In the genomic region with DNA sequence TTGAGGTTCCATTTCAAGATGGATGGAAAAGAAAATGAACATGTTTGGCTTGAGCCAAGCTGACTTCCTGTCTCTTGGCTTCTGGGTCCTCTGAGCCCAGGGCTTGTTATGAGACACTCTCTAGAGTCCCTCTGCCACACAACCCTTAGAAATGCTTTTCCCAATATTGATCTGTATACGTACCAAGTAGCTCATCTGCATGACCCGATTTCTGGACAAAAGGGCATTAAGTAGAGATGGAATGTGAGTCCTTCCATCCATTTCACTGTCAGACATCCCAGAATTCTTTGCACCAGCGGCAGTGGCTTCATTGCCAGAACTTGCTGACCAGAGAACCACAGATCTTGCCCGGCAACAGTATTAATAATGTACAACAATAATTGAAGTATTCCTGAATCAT, we compare ENCODE assay signal across 16 mouse cellular contexts.
"Had no signal": no experiment of that assay in that cellular context is flagged by ENCODE, and none has a peak within 500 bp of the region (broad histone marks: within the 10 kb centered on the region; RNA-seq: fewer than 3 reads in every experiment).

No protein-coding gene starts in this region.

- H3K27ac ChIP-seq: lung, embryonic 15.5 days; macrophage; midbrain, embryonic 12.5 days; neural tube, embryonic 12.5 days had no signal

- H3K4me1 ChIP-seq: lung, embryonic 15.5 days; megakaryocyte, embryonic 14.5 days; neural tube, embryonic 12.5 days had no signal

- H3K27me3 ChIP-seq: lung, embryonic 15.5 days; megakaryocyte, embryonic 14.5 days; midbrain, embryonic 12.5 days; neural tube, embryonic 12.5 days had no signal

- H3K4me3 ChIP-seq: lung, embryonic 15.5 days; megakaryocyte, embryonic 14.5 days; midbrain, embryonic 12.5 days; neural tube, embryonic 12.5 days had no signal

- DNase-seq: liver, postnatal 0 days; lung, adult 2 months; lung, postnatal 14 days; lung, postnatal 36 days; midbrain, embryonic 14.5 days; right cerebral cortex, postnatal 14 days; right cerebral cortex, postnatal 4 days; spleen, adult 18-20 months; thymus, adult 18-20 months; thymus, postnatal 14 days; thymus, postnatal 36 days had no signal

- H3K36me3 ChIP-seq: lung, embryonic 15.5 days; midbrain, embryonic 12.5 days; neural tube, embryonic 12.5 days had no signal

- H3K9ac ChIP-seq: liver, postnatal 0 days; lung, embryonic 15.5 days; midbrain, embryonic 12.5 days; neural tube, embryonic 12.5 days had no signal
